Mouse (Mus musculus): ENCODE data around the gene Sptbn2. TPM values are rescaled to one million over a fixed set of nuclear protein-coding genes. Genes with fewer than 3 reads are reported as not detected.

The Sptbn2 gene
- total RNA-seq, 2 experiments from 2014 or later, result 0.22 to 0.98 TPM

DNA sequence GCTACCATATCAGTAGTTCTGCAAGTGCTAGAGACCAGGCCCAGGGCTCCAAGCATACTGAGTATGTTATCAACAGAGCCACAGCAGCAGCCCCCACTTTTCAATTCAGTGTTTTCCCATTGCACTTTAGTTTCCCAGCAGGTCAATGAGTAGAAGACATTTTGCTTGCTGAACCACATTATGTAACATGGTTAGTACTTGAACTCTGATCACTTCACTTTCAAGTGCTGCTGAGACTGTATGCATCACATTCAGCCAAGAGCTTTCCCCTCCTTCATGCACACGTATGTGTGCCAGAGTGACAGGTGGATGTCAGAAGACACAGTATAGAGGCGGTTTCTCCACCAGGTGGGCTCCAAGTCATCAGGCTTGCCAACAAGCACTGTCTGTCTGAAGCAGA is 71.9 kb downstream of the Sptbn2 start:
- DNase-seq, result no peak

DNA sequence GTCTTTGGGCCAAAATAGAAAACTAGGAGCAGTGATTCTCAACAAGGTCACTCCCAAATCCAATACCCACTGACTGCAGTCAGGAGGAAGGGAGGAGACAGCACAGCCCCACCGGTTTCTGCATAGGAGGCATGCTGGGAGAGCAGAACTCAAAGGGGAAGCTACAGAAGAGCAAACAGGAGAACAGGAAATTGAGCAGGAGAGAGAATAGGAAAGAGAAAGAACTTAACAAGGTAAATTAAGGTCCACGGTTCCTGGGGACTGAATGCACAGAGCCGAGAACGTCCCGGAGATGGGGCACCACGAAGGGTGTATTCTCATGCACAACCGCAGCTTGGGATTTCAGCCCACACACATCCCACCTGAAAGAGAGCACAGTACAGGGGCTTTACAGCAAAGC is 74.2 kb downstream of the Sptbn2 start:
- DNase-seq, result no peak

GRCm38 (mm10) chr19:4786313-4786712 is 75.3 kb downstream of the Sptbn2 start:
- DNase-seq, result no peak

GRCm38 (mm10) chr19:4793281-4793830 is 82.4 kb downstream of the Sptbn2 start:
- no peak for DNase-seq

- peak; percentile 99 to 100 for DNase-seq
Observed at GRCm38 (mm10) chr19:4793831-4794422, 83.0 kb downstream of the Sptbn2 start, which contains the start of gene Rbm4. Gene Rbm4 (minus strand): TSS chr19:4793901.

DNA sequence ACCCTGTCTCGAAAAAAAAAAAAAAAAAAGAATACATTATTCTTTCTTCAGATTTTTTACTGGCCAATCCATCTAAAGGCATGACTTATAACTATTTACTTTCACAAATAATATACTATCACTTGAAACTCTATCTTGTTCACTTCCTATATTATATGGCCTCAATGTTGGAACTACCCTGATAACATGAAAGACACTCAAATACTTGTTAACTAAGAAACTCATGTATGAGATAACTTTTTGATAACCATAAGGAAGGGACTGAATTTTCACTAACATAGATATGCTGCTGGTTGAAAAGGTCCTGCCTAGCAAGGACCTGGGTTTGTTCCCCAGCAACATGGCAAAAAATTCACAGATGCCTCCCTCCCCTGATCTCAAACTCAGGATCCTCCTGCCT is 85.0 kb downstream of the Sptbn2 start:
- DNase-seq, result no peak

GRCm38 (mm10) chr19:4797846-4798245 is 86.9 kb downstream of the Sptbn2 start:
- DNase-seq, result no peak

DNA sequence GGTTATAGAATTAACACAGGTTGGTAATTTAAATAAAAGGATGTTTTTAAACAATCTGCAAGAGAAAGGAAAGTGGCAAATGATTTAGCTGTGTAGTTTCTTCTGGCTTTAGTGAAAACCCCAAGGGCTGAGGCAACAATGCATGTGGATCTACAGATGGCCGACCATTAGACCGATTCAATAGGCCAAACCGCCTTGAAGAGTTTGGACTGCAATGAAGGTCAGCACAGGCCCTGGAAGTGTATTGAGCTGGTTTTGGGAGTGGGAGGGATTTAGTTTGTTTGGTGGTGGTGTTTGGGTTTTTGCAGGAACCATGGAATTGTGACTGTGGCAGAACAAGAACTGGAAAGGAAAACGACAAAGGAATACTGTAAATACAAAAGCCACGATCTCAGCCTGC is 88.1 kb downstream of the Sptbn2 start:
- no peak for DNase-seq

Other genes with a start within 250 kb of the Sptbn2 start
- 1 to 10 TPM; 4.2 to 7.2 TPM for gene Syt12, start 233.7 kb upstream of the Sptbn2 start, total RNA-seq (2021)
- 1 to 10 TPM in 1 of 2 experiments, not detected in 1; 1.2 TPM for gene 2010003K11Rik, start 212.6 kb upstream of the Sptbn2 start, total RNA-seq (2021)
- gene Pcx, start 200.7 kb upstream of the Sptbn2 start, total RNA-seq (2021), result 10 to 100 TPM; 44.9 to 96.4 TPM
- gene Lrfn4, start 95.5 kb upstream of the Sptbn2 start, total RNA-seq (2021), result 1 to 10 TPM; 5.4 to 8.5 TPM
- 10 to 100 TPM in 1 of 2 experiments, 1 to 10 TPM in 1; 9.1 to 10.3 TPM for gene Rce1, start 85.5 kb upstream of the Sptbn2 start, total RNA-seq (2021)
- gene Gm960, start 12.5 kb upstream of the Sptbn2 start, total RNA-seq (2021), result not detected
- gene Rbm4b, start 45.3 kb downstream of the Sptbn2 start, total RNA-seq (2021), result 1 to 10 TPM; 7.8 to 8.6 TPM
- gene Rbm4, start 82.7 kb downstream of the Sptbn2 start, total RNA-seq (2021), result 10 to 100 TPM; 38.8 to 43.3 TPM
- gene Gm21992, start 100.4 kb downstream of the Sptbn2 start, total RNA-seq (2021), result 10 to 100 TPM; 15.4 to 19.4 TPM
- gene Rbm14, start 100.5 kb downstream of the Sptbn2 start, total RNA-seq (2021), result 10 to 100 TPM; 16.6 to 17.9 TPM
- 10 to 100 TPM; 30.0 to 30.6 TPM for gene Ccs, start 128.2 kb downstream of the Sptbn2 start, total RNA-seq (2021)
- gene Ccdc87, start 128.2 kb downstream of the Sptbn2 start, total RNA-seq (2021), result under 1 TPM in 1 of 2 experiments, not detected in 1; 0.10 TPM
- 10 to 100 TPM; 73.4 to 76.3 TPM for gene Ctsf, start 144.0 kb downstream of the Sptbn2 start, total RNA-seq (2021)
- gene Actn3, start 166.7 kb downstream of the Sptbn2 start, total RNA-seq (2021), result under 1 TPM; 0.42 to 0.49 TPM
- gene Zdhhc24, start 167.5 kb downstream of the Sptbn2 start, total RNA-seq (2021), result 1 to 10 TPM; 2.4 to 3.1 TPM
- 1 to 10 TPM; 2.8 to 3.1 TPM for gene Bbs1, start 195.5 kb downstream of the Sptbn2 start, total RNA-seq (2021)
- 10 to 100 TPM; 15.6 to 18.2 TPM for gene Dpp3, start 217.1 kb downstream of the Sptbn2 start, total RNA-seq (2021)
- gene Peli3, start 232.0 kb downstream of the Sptbn2 start, total RNA-seq (2021), result 1 to 10 TPM; 3.5 to 3.8 TPM

Data from heart, adult 18-20 months (tissue).